Mouse (Mus musculus) hindlimb bud, embryonic 11.5 days (tissue): Measurements from ENCODE around the gene Fbxl16.

Source experiments
- DNase-seq: peaks from one replicate; pipeline ENCODE4 v3.0.0-alpha.2; 2012; ENCODE audit warnings: low read depth, low spot score; ENCODE audit errors: extremely low spot score

Fbxl16 gene

DNA sequence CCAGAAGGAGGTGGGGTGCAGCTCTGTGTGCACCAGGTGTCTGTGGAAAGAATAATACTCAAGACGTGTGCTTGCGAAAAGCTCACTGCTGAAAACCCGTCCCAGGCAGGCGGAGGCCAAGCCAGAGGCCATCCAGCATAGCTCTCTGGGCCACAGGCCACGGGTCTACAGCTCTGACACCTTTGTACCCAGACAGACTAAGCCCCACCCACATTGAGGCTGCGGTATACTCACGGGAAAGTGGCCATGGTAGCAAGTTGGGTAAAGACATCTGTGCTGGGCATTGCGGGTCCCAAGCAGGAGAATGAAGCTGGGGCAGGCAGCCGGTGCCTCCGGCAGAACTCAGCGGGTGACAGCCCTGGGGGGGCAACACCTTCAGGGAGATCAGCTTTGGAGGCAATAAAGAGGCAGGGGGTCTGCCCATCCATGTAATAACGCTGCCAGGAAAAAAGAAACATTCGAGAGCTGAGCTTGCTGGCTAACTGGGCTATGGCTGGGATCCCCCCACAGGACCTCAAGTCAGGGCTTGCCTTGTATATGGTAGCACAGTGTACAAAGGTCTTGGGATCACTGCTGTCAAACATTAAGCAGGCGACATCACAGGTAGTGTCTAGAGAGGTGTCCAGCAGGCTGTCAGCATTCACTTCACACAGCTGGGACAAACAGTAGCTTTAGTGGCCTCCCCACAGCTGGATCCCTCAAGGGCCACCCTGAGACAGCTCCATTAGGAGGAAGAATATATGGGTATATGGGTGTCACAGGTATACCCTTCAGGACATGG, 30.8 kb downstream of the Fbxl16 start:
- DNase-seq, result no peak

- DNase-seq, result no peak
Observed at GRCm38 (mm10) chr17:25840519-25840918, 31.6 kb downstream of the Fbxl16 start.

- no peak for DNase-seq
Observed at GRCm38 (mm10) chr17:25841117-25841880, 32.4 kb downstream of the Fbxl16 start, which contains the start of gene Gm20683. TSS of gene Gm20683 (minus strand) at chr17:25841763.

DNA sequence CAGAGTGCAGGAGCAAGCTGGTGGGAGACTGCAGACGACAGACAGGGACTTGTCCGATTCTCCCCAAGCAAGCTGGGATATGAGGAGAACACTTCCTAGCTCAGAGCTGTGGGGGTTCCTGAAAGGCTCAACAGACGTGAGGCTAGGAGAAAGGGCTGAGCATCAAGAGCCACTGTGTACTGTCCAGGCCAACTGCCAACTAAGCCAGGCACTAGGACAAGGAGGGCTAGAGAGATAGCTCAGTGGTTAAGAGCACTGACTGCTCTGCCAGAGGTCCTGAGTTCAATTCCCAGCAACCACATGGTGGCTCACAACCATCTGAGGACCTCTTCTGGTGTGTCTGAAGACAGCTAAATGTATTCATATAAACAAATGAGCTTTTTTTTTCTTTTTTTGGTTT, 33.6 kb downstream of the Fbxl16 start:
- no peak for DNase-seq

DNA sequence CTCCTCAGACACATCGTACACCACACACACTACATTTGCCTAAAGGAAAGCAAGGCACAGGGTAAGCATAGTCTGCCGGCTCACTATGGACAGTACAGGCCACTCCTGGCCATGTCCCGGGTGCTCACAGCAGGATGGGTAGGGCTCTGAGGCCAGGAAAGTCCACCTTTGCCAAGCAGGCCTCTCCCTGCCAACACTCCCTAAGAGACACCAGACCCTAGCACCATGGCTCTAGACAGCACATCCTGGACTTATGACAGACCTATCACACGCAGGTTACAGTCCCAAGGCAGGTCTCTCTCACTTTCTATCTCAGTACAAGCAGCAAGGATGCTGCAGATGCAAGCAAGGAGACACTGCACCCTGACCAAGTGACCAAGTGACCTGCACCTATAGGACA, 34.2 kb downstream of the Fbxl16 start:
- DNase-seq, result no peak

- no peak for DNase-seq
Observed at GRCm38 (mm10) chr17:25843636-25844395, 34.9 kb downstream of the Fbxl16 start.

GRCm38 (mm10) chr17:25844396-25844901, 35.6 kb downstream of the Fbxl16 start, which contains the start of gene Rhot2:
TSS of gene Rhot2 (minus strand) at chr17:25844851.
- DNase-seq, result no peak

DNA sequence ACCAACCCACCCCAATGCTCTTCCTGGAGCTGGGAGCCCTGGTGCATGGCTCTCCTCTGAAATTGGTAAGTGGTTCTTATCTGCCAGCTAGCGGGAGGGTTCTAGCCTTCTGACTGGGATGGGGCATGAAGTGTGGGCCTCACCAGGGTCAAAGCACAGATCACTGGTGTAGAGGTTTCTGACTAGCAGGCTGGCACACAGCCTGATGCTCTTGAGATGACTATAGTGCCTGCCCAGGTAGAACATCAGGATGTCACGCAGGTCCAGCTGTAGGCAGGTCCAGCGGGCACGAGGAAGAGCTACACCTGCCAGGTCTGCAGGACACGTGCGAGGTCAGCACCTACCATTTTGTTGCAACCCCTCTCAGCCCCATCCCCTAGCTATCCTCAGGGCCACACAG, 51.3 kb downstream of the Fbxl16 start:
- no peak for DNase-seq

DNA sequence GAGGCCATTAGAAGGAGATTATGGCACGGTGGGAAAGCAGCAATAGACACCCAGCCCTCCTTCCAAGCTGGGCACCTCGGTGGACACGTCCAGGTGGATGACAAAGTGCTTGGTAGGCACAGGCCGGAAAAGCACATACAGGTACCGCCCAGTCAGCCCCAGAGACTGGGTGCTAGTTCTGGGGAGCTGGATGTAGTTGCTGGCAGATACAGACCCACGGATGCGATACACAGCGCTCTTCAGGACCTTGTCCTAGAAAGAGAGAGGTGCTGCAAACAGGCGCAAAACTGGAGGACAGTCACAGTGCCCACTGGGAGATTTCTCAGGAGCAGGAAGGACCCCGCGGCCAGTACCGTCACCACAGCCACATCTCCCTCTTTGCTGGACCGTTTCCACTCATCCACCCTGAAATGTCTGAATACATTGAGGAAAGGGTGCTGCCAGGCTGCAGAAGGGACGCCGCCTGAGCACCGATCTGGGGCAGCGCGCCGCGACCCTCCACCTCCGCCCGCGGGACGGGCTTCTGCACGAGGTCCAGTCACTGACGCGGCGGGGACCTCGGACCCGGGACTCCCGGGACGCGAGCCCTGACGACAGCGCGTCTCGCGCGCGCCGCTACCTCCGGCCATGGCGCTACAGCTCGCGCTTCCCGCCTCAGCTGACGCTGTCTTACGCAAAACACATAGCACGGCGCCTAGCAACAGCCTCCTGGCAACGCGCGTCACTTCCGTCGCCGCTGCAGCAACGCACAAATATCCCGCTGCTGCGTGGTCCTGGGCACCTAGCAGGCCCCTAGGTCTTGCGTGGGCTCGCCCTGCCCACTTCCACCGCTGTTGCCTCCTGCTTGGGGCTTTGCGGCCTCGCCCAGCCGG, 52.2 kb downstream of the Fbxl16 start, which contains the start of gene Wdr90:
Gene Wdr90 (minus strand): TSS at position 670 of the 872 bp plus-strand sequence.
- DNase-seq, result no peak

- DNase-seq, result no peak
Observed at GRCm38 (mm10) chr17:25861704-25862612, 53.1 kb downstream of the Fbxl16 start.

DNA sequence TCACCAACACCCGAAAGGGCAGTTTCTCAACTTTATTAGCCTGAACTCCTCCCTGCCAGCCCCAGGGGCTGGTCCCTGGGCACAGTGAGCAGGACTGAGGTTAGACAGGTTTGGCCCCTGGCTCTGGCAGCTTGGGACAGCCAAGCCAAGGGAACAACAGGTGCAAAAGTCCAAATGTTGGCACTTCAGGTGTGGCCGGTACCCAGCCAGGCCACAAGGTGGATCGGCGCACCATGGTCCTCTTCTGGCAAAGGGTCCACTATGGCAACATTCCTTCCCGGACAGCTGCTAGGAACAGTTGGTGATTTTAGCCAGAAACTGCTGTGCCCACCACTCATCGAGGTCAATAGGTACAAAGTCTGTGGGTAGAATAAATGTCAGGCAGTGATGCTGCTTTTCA, 54.8 kb downstream of the Fbxl16 start:
- no peak for DNase-seq

GRCm38 (mm10) chr17:25864311-25864710, 55.4 kb downstream of the Fbxl16 start:
- DNase-seq, result no peak

GRCm38 (mm10) chr17:25865288-25865687, 56.4 kb downstream of the Fbxl16 start:
- DNase-seq, result no peak

DNA sequence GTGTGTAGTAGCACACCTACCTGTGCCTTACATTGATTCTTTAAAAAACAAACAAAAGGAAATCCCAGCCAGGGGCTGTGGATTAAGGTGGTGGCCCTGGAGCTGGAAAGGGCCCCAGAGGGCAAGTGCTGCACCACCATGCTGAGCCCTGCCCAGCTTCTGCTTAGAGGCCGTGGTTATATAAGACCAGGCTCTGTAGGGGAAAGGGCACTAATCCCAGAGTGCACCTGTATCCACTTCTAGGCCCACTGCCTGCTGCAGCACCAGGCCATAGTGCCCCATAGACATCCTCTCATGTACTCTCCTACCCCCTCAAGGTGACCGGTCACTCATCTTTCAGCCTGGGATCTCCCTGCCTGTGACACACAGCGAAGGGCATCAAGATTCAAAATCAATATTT, 57.3 kb downstream of the Fbxl16 start:
- DNase-seq, result no peak

GRCm38 (mm10) chr17:25867509-25867835, 58.6 kb downstream of the Fbxl16 start:
- no peak for DNase-seq

- no peak for DNase-seq
Observed at GRCm38 (mm10) chr17:25867836-25868600, 59.1 kb downstream of the Fbxl16 start.

DNA sequence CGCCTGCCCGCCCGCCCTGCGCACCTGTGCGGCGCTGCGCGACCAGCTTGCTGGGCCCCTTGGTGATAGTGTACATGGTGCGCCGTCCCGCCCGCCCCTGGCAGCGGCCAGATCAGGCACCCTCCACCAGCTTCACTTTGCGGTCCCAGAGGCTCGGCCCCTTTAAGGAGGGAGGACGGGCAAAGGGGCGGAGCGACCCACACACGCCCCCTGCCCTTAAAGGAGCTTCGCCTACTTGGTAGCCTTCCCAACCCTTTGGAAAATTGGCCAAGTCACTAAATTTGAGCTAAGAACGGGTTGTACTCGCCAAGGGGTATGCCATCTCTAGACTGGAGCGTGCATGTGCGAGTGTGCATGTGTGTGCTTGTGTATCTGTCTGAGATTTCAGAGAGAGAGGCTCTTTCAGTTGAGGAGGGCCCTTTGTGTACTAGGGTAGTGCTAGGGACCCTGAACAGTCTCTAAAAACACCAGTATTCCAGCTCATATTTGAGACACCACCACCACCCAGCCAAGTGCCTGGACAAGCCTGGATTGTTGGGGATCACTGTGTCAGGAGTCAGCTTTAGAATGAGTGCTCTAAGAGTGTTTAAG, 59.8 kb downstream of the Fbxl16 start, which contains the start of gene Mcrip2:
Gene Mcrip2 (minus strand): TSS at position 164 of the 591 bp plus-strand sequence.
- DNase-seq, result no peak

DNA sequence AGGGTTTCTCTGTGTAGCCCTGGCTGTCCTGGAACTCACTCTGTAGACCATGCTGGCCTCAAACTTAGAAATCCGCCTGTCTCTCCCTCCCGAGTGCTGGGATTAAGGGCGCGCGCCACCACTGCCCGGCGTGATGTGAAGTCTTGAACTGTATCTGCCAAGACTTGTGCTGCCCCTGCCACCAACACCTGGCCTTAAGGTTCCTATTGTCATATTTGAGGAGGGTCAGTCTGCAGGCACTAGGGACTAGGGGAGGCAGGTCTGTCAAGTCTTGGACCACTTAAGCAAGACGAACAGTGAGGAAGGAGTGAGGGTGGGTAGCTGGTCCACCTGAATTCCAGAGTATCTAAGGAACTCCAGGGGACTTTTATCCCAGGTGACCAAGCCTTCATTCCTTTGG, 60.6 kb downstream of the Fbxl16 start:
- no peak for DNase-seq
